Mouse (Mus musculus) erythroblast, adult 5-6 weeks (primary cell): ENCODE measurements around the gene Spink4. TPM values are rescaled to one million over a fixed set of nuclear protein-coding genes. Genes with fewer than 3 reads are reported as not detected.

ENCODE experiments used
- ATAC-seq: replicated peaks from 2 replicates; pipeline ENCODE4 v1.8.0; 2016; ENCODE audit warnings: moderate number of reproducible peaks, mild to moderate bottlenecking, moderate TSS enrichment, inconsistent platforms; ENCODE audit not compliant: poor library complexity, low FRiP score, severe bottlenecking
- total RNA-seq, 2 experiments: library from RNA; stranded (forward) in 1 of 2; stranded (reverse) in 1 of 2; fragments of 150-400 nt in 1 of 2; fragments of 200-764, 138-1000 nt in 1 of 2; gene quantifications; 2 replicates each; pipeline versions ENCODE4 v1.2.3 to v1.2.4; 2015 to 2017; ENCODE audit warnings: low replicate concordance in 2 of 2

The Spink4 gene
- total RNA-seq (2015; ENCODE audit: low replicate concordance): not detected in 2 replicates
- total RNA-seq (2017; ENCODE audit: low replicate concordance): not detected in 2 replicates

DNA sequence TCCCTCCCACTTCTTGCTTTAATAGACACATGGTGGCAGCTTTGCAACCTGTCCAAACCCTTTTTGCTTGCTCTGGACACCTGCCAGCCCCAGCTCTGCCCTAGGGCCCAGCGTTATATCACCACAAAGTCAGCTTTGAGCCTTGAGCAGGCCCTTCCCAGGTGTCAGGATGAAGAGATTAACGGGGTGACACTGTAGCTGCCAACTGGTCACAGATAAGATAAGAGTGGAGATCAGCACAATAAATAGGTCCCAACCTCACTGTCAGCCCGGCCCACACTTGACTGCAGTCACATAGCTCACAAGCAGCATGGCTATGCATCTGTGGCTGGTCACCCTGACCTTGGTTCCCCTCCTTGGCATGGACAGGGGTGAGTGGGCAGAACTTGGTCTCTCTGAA lies at the start of gene Spink4:
TSS of gene Spink4 (plus strand) at position 268 of the 400 bp plus-strand sequence.
- ATAC-seq: no peak

DNA sequence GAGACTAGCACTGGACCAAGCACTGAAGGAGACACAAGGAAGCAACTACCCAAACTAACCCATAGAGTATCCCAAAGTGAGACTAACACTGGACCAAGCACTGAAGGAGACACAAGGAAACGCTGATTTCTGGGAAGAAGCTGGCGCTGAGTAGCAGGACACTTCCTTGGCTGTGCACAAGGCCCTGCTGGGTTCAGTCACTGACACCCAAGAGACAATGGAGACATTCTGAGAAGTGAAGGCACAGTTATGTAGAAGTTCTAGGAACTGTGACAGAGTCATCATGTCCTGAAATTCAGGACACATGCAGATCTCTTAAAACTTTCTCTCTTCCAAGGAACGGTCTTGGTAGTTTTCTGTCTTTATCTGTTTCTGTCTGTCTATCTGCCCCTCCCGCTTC lies 49.6 kb upstream of the Spink4 start:
- ATAC-seq: no peak

DNA sequence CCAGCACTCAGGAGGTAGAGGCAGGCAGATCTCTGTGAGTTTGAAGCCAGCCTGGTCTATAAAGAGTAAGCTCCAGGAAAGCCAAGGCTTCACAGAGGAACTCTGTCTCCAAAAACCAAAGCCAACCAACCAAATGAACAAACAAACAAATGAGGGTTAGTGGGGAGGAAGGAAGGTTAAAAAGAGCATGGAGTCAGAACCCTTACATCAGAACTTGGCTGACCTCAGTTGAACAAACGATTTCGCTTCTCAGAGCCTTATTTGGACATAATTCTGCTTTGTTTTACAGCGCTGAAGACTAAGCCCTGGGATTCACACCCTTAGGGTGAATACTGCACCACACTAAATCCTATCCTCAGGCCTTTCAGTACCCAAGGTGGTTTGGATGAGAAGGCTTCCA lies 47.7 kb upstream of the Spink4 start:
- ATAC-seq: no peak

DNA sequence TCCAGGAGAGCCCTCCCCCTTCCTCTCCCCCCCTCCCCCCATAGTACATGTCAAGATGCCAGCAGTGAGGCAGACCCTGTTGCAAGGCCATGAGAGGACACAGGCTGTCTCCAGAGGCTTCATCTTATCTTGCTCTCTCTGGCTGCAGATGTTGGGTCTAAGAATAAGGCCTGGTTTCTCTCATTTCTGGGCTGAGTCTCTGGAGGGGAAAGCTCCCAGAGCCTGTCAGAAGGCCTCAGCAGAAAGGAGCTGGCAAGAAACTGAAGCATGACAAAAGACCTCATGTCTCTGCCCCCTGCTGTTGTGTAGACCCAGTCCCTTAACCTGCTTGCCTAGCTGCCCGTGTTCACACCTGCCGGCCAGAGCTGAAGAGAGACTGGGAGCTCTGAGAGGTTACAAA lies 46.5 kb upstream of the Spink4 start:
- ATAC-seq: no peak

DNA sequence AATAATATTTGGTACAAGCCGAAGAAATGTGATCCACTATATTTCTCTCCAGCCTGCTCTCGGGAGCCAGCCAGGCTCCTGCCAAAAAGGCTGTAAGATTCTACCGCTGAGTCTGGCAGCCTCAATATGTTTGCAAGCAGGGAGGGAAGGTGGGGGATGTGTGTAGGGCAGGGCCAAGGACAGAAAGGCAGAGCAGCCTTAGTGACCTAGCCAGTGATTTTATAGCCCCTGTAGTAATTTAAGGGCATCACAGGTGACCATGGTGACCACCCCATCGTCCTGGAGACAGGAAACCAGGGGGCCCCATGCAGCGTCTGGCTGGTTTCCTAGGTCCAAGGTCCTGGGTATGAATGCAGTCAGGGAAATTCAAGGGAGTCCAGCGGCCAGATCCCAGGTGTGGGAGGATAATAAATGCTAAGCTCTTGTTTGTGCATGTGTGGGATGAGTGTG lies 45.7 kb upstream of the Spink4 start:
- ATAC-seq: no peak

DNA sequence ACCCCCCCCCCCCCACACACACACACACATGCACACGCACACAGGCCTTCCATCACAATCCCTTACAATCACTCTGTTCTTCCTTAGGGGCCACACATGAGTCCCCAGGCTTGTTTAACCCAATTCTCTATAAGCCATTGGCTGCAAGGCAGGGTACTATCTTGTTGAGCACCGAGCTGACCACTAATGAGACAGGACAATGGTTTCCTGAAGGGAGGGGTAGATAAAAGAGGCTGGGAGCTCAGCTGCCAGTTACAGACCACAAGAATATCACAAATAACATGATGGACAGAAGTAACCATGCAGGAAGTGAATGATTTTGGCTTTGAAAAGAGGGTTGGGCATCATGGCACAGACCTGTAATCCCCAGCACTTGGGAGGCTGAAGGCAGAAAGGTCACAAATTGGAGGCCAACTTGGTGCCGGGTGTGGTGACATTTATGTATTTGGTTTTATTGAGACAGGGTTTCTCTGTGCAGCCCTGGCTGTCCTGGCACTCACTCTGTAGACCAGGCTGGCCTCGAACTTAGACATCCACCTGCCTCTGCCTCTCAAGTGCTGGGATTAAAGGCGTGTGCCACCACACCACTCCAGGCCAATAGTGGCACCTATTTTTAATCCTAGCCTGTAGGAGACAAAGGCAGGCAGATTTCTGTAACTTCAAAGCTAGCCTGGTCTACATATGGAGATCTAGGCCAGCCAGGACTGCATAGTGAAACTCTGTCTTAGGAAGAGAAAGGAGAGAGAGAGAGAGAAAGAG lies 44.9 kb upstream of the Spink4 start:
- ATAC-seq: no peak

DNA sequence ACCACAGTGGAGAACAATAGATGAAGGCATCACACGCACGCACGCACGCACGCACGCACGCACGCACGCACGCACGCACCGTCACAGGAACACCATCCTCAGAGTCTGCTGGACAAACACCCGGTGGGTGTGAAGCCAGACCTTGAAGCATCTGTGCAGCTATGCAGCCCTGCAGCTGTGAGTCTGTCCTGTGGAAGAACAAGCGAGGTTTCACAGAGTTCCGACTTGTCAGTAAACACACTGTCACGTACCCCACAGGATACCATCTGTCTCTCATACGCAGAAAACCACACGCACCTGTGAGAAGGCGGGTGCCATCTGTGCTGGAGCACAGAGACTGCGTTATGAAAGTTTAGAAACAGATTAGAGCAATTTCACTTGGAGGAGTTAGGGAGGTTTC lies 44.0 kb upstream of the Spink4 start:
- no peak for ATAC-seq

DNA sequence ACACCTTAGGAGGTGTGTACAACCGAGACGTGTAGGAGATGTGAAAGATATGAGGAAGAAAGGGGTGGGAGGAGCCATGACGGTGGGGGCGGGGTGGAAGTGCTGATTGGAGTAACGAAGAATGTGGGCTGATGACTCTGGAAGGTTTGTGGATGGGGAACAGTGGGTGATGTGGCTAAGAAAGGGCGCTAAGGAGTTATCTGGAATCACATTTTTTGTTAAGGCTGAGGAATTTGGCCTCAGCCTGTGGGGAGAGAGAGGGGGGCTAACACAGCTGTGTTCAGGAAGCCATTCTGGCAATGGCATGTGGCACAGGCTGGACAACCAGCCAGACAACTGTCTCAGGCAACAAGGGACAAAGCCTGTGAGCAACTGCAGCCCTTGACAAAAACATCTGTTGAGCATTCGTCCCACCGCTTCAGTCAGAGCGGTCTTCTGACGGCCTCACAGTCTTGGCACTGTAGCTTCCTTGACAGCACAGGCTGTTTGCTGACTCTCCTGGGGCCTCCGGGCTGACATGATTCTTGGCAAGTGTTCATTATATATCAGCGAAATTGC lies 43.0 kb upstream of the Spink4 start:
- no peak for ATAC-seq

DNA sequence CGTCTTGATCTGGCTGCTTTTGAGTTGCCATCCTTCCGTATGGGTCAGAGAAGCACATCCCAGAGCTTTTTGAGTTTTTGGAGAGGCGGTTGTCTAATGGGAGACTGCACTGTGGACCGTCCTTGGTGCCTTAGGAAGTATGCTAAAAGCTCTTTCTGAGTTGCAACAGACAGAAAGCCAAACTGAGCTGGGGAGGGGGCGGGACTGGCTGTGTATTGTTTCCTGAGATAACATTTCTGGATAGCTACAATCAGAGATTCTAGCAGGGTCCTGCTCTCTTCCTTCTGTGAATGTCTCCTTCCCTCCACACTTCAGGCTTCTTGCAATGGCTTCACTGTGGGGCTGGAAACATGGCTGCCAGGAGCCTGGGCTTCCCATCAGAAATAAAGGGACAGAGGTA lies 42.3 kb upstream of the Spink4 start:
- ATAC-seq: no peak

DNA sequence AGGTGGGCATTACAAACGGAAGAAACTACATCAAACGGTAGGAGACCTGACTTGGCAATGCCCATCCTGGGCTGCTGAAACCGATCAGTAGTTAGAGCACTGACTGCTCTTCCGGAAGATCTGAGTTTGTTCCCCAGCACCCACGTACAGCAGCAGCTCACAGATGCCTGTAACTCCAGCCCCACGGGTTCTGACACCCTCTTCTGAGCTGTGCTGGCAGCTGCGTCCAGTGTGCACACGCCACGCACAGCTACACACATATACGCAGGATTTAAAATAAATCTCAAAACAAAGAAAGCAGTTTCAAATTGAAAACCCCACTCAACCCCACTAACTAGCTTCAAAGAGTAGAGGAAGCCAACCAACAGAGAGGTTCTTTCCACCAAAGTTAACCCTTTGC lies 36.7 kb upstream of the Spink4 start:
- ATAC-seq: no peak

DNA sequence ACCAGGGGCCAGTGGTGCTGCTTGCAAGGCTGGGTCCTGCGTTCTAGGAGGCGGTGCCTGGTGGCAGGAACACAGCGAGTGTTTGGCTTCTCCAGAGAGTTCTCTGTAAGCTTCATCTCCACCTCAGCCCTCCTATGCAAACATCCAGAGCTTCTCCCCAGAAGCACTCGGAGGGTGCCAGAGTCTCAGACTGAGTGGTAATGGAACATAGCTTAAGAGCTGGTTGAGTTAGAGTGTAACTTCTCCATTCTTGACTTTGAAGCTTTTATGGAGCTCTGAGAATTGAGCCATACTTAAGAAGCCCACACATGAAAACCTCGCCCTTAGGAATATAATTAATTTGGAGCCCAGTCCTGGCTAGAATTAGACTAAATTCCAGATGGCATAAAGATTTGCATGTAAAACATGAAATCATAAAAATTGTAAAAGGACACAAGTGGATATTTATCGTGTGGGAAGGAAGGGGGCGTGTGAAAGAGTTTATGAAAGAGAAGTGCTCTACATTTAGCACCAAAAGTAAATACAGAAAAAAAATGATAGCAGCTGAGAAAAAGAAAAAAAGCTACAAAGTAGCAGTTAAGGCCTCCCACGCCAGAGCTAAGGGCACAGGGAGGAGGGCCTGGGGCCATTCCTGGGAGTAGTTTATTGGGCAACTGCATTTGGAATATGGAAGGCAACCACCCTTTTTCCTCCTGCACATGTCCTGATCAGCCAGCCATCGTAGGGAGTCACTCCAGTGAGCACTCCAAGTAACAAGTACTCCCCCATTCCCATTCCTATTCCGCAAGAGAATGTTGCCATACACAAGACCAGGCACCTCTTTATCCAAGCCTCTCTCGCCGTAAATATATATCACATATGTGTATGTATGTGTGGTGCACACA lies 35.3 kb upstream of the Spink4 start:
- ATAC-seq: no peak

DNA sequence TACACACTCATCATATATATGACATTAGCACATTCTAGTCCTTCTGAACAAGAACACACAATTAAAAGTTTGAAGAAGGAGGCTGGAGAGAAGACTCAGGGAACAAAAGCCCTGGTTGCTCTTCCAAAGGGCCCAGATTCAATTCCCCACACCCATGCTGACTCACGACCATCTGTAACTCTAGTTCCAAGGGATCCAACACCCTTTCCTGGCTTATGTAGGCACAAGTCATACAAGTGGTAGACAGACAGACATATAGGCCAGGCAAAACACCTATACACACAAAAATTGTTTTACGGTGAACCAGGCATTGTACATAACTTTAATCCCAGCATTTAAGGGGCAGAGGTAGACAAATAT lies 34.7 kb upstream of the Spink4 start:
- ATAC-seq: no peak

DNA sequence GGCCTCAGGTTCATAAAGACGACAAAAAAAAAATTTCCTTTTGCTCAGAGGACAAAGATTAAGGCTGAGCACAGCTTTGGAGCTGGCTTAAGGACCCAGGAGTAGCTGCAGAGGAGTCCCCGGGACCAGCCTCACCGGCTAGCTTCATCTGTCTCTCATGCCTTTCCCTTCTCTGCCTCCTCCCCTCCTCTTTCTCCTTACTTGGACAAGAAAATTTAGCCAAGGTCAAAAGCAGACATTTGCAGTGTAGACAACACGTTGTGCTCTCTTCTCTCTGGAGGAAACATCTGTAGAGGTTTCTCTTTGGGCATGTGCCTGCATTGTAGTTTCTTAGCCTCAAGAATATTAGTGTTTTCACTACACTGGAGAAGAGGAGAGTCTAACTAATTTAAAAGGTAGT lies 34.0 kb upstream of the Spink4 start:
- no peak for ATAC-seq

DNA sequence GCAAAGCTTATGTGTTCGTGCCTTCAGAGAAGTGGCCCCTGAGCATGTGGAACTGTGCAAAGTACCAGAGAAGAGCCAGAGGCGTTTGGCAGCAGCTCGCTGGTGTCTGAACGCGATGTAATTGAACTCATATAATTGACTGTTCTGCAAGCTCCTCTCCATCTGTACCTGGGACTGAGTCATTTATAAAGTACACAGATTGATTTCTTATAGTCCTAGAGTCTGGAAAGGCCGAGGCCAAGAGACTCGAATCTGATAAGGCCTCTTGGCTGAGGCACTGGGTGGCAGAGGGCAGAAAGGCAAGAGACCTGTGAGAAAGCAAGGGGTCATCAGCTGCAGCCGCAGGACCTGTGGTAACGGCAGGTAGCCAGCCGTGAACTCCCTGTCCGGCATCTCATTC lies 31.0 kb upstream of the Spink4 start:
- ATAC-seq: no peak

DNA sequence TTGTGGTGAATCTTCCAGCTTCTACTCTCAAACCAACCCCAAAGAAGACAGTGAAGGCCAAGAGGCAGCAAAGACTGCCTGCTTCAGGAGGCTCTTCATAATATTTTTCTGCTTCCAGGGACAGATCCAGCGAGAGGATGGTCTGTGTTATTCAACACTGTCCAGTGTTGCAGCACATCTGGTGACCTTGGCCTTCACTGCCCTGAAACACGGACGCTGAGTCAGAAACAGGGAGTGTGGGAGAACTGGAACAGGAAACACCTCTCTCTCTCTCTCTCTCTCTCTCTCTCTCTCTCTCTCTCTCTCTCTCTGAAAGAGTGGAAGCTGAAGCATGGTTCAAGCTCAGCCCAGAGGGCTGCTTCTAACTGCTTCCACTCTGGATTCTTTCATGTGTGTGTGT lies 30.6 kb upstream of the Spink4 start:
- no peak for ATAC-seq

DNA sequence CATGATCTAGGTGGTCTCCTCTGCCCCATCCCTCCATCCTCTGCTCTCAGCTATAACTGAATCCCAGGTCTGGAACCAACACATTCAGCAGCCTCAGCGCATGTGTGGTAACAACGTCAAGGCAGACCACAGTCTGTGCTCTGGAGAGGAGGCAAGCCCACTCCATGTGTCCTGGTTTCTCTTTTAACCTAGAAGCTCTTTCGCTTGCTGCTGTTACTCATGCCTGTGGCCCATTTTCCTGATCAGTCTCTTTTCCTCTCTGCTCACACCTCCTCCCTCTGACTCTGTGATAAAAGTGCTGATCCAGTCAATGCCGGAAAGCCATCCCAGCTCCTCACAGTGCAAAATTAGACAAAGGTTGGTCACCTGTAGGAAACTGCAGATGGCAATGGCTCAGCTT lies 29.9 kb upstream of the Spink4 start:
- no peak for ATAC-seq

DNA sequence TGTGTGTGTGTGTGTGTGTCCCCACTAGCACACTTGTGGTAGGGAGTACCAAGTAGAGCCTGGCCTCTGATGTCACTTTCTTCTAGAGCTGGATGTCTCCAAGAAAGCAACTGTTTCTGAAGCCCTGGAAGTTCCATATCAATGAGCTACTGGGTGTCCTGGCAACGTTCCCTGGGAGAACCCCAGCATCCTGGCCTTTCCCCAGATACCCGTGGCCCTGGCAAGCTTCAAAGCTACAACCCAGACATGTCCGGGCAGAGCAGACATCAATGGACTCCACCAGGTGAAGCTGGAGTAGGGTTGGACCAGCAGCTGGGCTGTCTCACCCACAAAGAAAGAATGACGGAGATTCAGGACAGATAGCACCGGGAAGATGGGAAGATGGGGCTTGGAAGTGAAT lies 28.6 kb upstream of the Spink4 start:
- ATAC-seq: no peak

DNA sequence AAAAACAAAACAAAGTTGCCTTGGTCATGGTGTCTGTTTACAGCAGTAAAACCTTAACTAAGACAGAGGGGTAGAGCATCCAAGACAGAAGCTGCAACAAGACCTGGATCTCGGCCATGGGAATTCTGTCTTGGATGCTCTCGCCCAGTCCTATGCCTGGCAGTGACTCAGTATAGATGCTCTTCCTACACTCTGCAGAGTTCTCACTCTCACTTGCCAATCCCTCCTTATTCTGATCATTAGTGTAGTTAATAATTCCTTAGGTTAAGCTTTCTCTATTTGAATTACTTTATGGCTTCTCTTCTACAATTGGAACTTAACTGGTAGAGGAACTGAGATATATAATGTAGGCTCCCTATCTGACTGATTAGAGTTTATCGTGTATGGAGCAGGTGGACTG lies 24.7 kb upstream of the Spink4 start:
- ATAC-seq: no peak

DNA sequence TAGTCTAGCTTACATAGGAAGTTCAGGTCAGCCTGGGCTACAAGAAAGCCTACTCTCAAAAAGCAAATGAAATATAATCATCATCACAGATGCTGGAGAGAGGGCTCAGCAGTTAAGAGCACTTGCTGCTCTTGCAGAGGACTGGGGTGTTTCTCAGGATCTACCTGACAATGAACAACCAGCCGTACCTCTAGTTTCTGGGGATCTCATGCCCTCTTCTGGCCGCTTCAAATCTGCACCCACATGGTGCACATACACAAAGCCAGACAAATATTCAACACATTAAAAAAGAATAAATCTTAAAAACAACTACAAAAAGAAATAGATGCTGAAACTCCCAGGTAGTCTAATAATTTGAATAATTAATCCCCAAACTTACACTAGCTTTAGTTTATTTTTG lies 24.2 kb upstream of the Spink4 start:
- no peak for ATAC-seq

DNA sequence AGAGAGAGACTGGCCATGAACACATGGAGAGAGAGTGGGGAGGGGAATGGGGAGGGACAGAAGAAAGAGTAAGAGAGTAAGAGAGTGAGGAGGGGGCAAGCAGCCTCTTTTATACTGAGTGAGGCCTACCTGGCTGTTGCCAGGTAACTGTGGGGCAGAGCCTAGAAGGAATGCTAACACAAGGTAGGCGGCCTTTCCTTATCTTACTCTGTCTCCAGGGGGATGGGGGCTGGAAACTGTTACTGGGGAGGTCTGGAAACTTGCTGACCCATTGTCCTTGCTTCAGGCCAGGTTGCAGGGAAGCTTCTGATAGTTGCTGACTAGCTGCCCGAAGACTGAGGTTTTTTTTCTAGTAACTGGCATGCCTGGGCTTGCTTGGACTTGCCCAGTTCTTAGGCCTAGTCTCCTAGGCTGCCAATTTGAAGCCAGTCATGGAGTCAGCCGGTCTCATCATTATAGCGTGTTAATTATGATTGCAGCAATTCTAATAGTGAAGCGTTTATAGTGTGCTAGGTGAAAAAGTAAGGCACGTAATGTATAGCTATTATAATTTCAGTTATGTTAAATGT lies 21.3 kb upstream of the Spink4 start:
- ATAC-seq: no peak

DNA sequence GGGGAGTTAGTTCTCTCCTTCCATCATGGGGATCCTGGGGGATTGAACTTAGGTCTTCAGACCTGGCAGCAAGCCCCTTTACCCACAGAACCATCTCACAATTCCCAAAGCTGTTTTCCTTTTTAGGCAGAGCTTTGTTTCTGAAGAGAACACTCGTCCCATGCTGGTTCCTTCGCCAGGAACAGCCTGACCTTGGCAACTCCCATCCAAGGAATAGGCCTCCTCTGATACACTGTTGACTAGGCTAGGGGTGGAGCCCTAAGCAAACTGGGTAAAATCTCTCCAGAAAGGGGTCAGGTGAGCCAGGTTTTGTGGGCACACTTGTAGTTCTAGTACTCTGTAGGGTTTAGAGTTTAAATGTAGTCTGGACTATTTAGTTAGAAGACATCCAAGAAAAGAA lies 20.6 kb upstream of the Spink4 start:
- ATAC-seq: no peak
